Mouse (Mus musculus): ENCODE data around the gene Cep131. TPM values are rescaled to one million over a fixed set of nuclear protein-coding genes. Genes with fewer than 3 reads are reported as not detected.

Cep131 gene
- polyA plus RNA-seq, 1 experiment from 2014 or later = 27.3 TPM

DNA sequence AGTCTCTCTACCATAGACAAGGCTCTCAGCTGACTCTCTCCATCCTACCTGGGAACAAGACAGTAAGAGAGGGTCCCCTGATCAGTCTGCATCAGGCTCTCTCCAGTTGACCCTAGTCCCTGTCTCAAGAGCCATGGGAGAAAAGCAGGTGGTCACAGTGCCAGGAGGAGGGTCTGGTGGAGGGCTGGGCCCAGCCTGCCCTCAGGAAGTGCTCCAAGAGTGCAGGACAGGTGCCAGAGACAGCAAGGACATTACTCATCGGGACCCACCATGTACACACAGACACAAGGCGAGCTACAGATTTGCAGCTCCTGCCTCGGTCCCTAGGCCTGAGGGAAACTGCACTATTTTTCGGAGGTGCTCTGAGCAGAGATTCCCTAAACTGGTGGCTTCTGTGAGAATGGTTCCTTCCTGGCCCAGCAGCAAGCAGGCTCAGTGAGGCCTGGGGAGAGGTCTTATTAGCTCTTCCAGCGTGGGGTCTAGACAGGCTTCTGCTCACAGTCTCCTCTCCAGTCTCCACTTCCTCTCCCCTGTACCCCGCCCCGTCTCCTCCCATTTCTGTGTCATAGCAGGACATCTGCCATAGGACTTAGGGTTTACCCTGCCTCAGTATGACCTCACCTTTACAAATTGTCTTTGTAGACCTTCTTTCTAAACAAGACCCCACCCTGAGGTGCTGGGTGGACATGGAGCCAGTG lies 44.3 kb downstream of the Cep131 start:
- peak overlapping the region; percentile 65; the same call in 1 of the 2 replicates for H3K27ac ChIP-seq (ENCODE audit: low read depth)
- ATAC-seq (ENCODE audit: insufficient read depth) (no peak), DNase-seq (no peak)
- 56% methylated on average over 7 of the region's 7 CpGs for WGBS
- no peak overlapping the region for H3K9ac ChIP-seq
- no peaks in the 10 kb centered on the region for H3K36me3 ChIP-seq (ENCODE audit: insufficient read depth)
- peaks cover 7% of the 10 kb centered on the region; the same call in 1 of the 2 replicates for H3K4me1 ChIP-seq (ENCODE audit: insufficient read depth)
- peaks cover 15% of the 10 kb centered on the region for H3K27me3 ChIP-seq (ENCODE audit: insufficient read depth, low read length)
- H3K9me3 ChIP-seq (ENCODE audit: low read depth, low read length) = no peaks in the 10 kb centered on the region
- no peak for TF ChIP-seq CTCF (IDR thresholded peaks at IDR 0.05; ENCODE audit: low read depth)
- H3K4me2 ChIP-seq = no peak overlapping the region
- H3K4me3 ChIP-seq (ENCODE audit: low read depth, low read length) = no peak overlapping the region

DNA sequence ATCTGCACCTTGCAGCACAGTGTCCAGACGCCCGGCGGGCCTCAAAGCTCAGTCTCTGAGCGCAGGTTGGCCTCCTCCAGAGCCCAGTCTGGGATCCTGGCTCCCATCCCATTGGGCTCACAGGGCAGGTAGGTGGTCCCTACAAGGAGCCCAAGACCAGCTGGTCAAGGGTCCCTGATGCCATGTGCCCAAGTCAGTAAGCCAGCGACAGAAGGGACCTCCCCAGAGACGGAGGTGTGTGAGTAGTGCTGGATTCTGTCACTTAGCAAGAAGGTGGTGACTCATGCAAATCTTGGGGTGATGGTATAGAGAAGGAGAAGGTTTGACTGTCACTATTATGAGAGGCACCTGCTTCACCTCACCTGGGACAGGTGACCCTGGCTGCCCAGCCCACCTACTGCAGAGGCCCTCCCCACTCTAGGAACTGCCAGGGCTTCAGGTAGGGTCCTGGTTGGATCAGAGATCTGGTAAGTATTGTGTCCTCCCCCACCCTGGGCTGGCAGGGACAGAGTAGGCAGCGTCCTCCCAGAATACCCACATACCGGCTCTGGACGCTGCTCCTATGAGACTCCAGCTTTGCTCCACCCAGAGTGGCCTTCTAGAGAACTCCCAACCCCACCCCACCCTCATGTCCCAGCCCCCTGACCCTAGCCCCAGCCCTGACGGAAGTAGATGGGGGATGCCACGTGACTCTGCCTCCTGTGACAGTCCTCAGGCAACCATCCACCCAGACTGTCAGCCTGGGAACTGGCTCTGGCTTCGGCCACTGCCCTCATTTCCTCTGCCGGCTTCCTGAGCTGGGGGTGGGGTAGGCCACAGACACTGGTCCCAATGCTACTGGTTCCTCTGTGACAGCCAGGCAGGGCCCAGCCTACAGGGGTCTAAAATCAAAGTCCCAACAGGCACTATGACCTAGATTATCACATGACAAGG lies 45.2 kb downstream of the Cep131 start:
- WGBS = 57% methylated on average over 13 of the region's 13 CpGs
- TF ChIP-seq CTCF (IDR thresholded peaks at IDR 0.05; ENCODE audit: low read depth) = no peak
- H3K9me3 ChIP-seq (ENCODE audit: low read depth, low read length) = no peaks in the 10 kb centered on the region
- peak; percentile 69 for DNase-seq
- H3K36me3 ChIP-seq (ENCODE audit: insufficient read depth) = no peaks in the 10 kb centered on the region
- H3K27me3 ChIP-seq (ENCODE audit: insufficient read depth, low read length) = peaks cover 6% of the 10 kb centered on the region
- peak; percentile 54; the same call in 1 of the 2 replicates for ATAC-seq (ENCODE audit: insufficient read depth)
- H3K27ac ChIP-seq (ENCODE audit: low read depth) = peak overlapping the region; percentile 65; the same call in 1 of the 2 replicates
- H3K9ac ChIP-seq = no peak overlapping the region
- H3K4me2 ChIP-seq = peak overlapping the region; percentile 31; the same call in 1 of the 2 replicates
- peaks cover 7% of the 10 kb centered on the region; the same call in 1 of the 2 replicates for H3K4me1 ChIP-seq (ENCODE audit: insufficient read depth)
- H3K4me3 ChIP-seq (ENCODE audit: low read depth, low read length) = no peak overlapping the region

DNA sequence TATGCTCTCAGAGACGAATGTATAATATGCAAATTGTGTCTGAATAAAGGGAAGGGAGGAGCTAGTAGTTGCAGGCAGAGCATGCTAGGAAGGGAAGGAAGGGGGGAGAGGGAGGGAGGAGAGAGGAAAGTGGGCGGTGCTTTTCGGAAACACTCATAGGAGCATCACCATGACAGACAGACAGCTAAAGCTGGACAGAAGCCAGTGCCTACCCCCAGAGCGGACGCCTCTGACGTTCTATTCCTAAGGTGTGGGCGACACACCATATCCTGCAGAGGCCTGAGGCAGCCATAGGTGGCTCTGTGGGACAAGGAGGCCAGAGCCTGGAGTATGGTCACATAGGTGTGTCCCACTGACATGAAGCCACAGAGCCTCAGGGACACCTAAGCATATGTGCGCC lies 46.2 kb downstream of the Cep131 start:
- no peak overlapping the region; the same call in 1 of the 2 replicates for H3K27ac ChIP-seq (ENCODE audit: low read depth)
- DNase-seq = peak; percentile 65

DNA sequence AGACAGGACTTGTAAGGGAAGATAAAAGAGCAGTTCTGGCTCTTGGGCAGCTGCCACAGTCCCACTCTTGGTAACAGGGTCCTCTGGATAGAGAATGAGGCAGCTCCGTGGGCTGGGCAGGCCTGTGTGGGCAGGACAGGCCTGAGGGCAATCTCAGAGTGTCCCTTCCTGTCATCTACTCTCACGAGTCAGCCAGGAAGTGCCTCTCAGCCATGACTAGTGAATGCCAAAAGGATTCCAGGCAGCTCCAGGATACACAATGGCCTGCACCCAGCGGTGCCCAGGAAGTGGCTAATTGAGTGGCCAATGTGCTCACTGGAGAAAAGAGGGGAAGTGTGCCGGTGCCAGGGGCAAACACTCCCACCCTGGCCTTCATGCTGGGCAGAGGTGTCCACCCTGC lies 47.0 kb downstream of the Cep131 start:
- 22% methylated on average over 4 of the region's 4 CpGs for WGBS
- H3K27ac ChIP-seq (ENCODE audit: low read depth) = peak overlapping the region; percentile 22
- ATAC-seq (ENCODE audit: insufficient read depth) = no peak
- no peak overlapping the region for H3K4me3 ChIP-seq (ENCODE audit: low read depth, low read length)
- H3K27me3 ChIP-seq (ENCODE audit: insufficient read depth, low read length) = no peaks in the 10 kb centered on the region
- peaks cover 7% of the 10 kb centered on the region; the same call in 1 of the 2 replicates for H3K4me1 ChIP-seq (ENCODE audit: insufficient read depth)
- no peak overlapping the region for H3K9ac ChIP-seq
- peak; percentile 26 for DNase-seq
- TF ChIP-seq CTCF (IDR thresholded peaks at IDR 0.05; ENCODE audit: low read depth) = no peak
- no peak overlapping the region for H3K4me2 ChIP-seq
- no peaks in the 10 kb centered on the region for H3K9me3 ChIP-seq (ENCODE audit: low read depth, low read length)
- no peaks in the 10 kb centered on the region for H3K36me3 ChIP-seq (ENCODE audit: insufficient read depth)

More for the DNA sequence above, 46.2 kb downstream of the Cep131 start:
- H3K27me3 ChIP-seq (ENCODE audit: insufficient read depth, low read length) = no peaks in the 10 kb centered on the region
- H3K36me3 ChIP-seq (ENCODE audit: insufficient read depth) = no peaks in the 10 kb centered on the region
- no peak overlapping the region for H3K4me2 ChIP-seq
- no peak for TF ChIP-seq CTCF (IDR thresholded peaks at IDR 0.05; ENCODE audit: low read depth)
- H3K4me1 ChIP-seq (ENCODE audit: insufficient read depth) = peaks cover 7% of the 10 kb centered on the region; the same call in 1 of the 2 replicates
- H3K9ac ChIP-seq = no peak overlapping the region
- no peaks in the 10 kb centered on the region for H3K9me3 ChIP-seq (ENCODE audit: low read depth, low read length)
- H3K4me3 ChIP-seq (ENCODE audit: low read depth, low read length) = no peak overlapping the region
- ATAC-seq (ENCODE audit: insufficient read depth) = no peak
- 43% methylated on average over 8 of the region's 8 CpGs for WGBS

DNA sequence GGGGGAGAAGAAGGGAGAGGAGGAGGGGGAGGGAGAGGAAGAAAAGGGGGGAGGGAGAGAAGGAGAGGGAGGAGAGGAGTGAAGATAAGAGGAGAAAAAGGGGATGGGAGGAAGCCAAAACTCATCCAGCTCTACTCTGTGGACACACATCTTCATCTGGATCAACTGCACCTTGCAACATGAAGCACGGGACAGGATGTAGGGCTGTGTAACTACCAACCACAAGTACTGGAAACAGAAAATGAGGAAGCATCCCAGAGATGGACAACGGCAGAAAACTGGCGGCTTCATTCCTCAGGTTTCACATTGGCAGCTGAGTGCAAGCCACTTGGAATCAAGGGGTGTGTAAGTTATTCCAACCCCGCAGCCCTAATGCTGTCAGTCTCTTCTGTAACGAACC lies 51.9 kb downstream of the Cep131 start:
- no peaks in the 10 kb centered on the region for H3K9me3 ChIP-seq (ENCODE audit: low read depth, low read length)
- no peak overlapping the region for H3K4me3 ChIP-seq (ENCODE audit: low read depth, low read length)
- no peaks in the 10 kb centered on the region for H3K36me3 ChIP-seq (ENCODE audit: insufficient read depth)
- no peak overlapping the region for H3K4me2 ChIP-seq
- no peak overlapping the region for H3K9ac ChIP-seq
- ATAC-seq (ENCODE audit: insufficient read depth) = no peak
- H3K27ac ChIP-seq (ENCODE audit: low read depth) = no peak overlapping the region
- no peak for DNase-seq
- WGBS = 63% methylated on average over 5 of the region's 5 CpGs
- TF ChIP-seq CTCF (IDR thresholded peaks at IDR 0.05; ENCODE audit: low read depth) = no peak
- peaks cover 20% of the 10 kb centered on the region; the same call in 1 of the 2 replicates for H3K4me1 ChIP-seq (ENCODE audit: insufficient read depth)
- H3K27me3 ChIP-seq (ENCODE audit: insufficient read depth, low read length) = no peaks in the 10 kb centered on the region

DNA sequence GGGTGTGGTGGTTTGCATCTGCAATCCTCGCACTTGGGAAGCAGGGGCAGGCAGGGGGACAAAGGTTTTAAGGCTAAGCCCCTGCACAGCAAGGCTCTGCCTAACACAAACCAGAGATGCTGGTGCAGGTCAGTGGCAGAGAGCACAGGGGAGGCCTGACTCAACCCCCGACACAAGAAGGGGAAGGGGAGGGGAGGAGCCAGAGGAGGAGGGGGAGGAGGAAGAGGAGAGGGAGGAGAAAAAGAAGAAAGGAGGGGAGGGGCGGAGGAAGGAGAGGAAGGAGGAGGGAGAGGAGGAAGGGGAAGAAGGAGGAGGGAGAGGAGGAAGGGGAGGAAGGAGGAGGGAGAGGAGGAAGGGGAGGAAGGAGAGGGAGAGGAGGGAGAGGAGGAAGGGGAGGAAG lies 52.3 kb downstream of the Cep131 start:
- Histone ChIP-seq H3K27me3 (ENCODE audit: insufficient read depth, low read length) (no peaks in the 10 kb centered on the region), H3K9me3 (ENCODE audit: low read depth, low read length) (no peaks in the 10 kb centered on the region), H3K4me1 (ENCODE audit: insufficient read depth) (peaks cover 18% of the 10 kb centered on the region; the same call in 1 of the 2 replicates), H3K4me3 (ENCODE audit: low read depth, low read length) (no peak overlapping the region), H3K27ac (ENCODE audit: low read depth) (peak overlapping the region; percentile 65; the same call in 1 of the 2 replicates), H3K36me3 (ENCODE audit: insufficient read depth) (no peaks in the 10 kb centered on the region), H3K4me2 (no peak overlapping the region), H3K9ac (no peak overlapping the region)
- DNase-seq = no peak
- WGBS = 37% methylated on average over 3 of the region's 3 CpGs
- no peak for ATAC-seq (ENCODE audit: insufficient read depth)
- no peak for TF ChIP-seq CTCF (IDR thresholded peaks at IDR 0.05; ENCODE audit: low read depth)
